Mouse (Mus musculus) left cerebral cortex, postnatal 4 days (tissue): ENCODE measurements around the gene Noto. TPM values are rescaled to one million over a fixed set of nuclear protein-coding genes. Genes with fewer than 3 reads are reported as not detected.
"Not testable (repeated sequence)": the region's sequence is repeated elsewhere in the genome, so short reads cannot be mapped to it uniquely, and the experiment has no call there.

Source experiments
- DNase-seq: peaks from one replicate; pipeline ENCODE4 v3.0.0-alpha.2; 2022
- intact Hi-C: fragments of 180-260 bp; cut with DNase I; formaldehyde crosslinking; loops from one replicate; pipeline ENCODE4 v1.15.1; 2025
- total RNA-seq, 2 experiments: library from RNA; stranded (reverse); gene quantifications; 2 replicates each; pipeline ENCODE4 v1.2.3; 2021

The Noto gene
- total RNA-seq, 2 experiments from 2014 or later: not detected

DNA sequence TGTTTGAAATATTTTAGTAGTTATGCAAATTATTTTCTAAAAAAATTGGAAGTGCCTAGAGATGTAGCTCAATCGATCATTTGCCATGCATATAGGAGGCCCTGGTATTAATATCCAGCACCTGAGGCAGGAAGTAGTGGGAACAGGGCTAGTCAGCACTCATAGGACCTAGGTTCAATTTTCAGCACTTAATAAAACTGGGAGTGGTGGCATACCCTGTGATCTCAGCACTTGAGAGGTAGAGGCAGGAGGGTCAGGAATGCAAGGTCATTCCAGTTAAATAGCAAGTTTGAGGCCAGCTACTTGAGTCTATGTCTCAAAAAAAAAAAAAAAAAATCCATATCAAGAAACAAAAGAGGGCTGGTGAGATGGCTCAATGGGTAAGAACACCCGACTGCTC, 4.5 kb upstream of the Noto start:
- intact Hi-C loops: no loop called here
- no peak for DNase-seq

DNA sequence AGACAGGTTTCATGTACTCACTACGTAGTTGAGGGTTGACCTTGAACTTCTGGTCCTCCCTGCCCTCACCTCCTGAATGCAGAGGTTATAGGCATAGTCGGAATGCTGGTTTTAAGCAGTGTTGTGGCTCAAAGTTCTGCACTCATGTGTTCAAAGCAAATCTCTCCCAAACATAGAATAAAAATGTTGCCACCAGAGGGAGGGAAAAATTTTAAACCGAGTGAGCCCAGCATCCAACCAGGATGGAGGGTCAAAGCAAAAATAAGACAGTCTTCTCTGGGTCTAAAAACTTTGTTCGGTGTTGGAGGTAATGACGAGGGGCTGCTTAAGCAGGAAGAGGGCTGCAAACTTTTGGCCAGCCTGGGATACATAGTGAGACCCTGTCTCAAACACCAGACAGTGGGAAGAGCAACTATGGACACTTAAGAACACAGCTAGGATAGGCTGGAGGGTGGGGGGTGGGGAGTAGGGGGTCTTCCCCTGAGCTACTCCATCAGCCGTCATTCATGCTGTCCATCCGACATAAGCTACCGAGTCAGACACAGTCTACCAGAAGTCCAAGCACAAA, 7.7 kb downstream of the Noto start:
- intact Hi-C loops: no loop called here
- DNase-seq: no peak

- peak; percentile 83 for DNase-seq
- intact Hi-C loops: no loop called here
Measured at GRCm38 (mm10) chr6:85431842-85432431, 8.3 kb downstream of the Noto start, which contains the start of gene Smyd5. Gene Smyd5, plus strand, starts transcription at chr6:85431989.

- intact Hi-C loops: no loop called here
- DNase-seq: no peak
Measured at GRCm38 (mm10) chr6:85433865-85434264, 10.2 kb downstream of the Noto start.

DNA sequence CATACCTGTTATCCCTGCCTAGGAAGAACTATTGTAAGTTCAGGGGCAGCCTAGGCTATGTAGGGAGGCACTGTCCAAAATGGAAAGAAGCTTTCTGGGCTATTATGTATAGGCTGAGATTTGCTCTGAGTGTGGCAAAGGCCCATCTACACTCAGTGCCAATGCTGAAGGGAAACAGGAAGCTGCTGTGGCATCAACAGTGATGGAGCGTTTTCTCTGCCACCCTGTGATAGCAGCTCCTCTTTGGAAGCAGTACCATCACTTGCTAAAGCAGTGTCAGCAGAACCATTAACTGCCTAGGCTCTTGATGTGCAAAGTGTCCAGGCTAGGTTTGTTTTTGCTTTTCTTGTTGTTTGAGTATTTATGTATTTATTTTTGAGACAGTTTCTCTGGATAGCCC, 12.5 kb downstream of the Noto start:
- intact Hi-C loops: no loop called here
- DNase-seq: no peak

DNA sequence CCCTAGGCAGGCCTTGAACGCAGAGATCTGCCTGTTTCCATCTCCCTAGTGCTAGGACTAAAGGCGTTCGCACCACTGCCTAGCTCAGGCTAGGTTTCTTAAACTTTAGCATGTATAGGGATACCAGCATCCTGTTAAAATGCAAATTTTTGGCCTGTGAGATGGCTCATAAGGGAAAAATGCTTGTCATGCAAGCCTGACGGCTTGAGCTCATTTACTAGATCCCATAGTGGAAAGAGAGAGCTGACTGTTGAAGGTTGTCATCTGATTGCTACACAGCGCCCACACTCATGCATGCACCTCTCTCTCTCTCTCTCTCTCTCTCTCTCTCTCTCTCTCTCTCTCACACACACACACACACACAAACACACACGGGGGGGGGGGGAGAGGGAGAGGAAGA, 12.9 kb downstream of the Noto start:
- no peak for DNase-seq
- intact Hi-C loops: no loop called here

- intact Hi-C loops: no loop called here
- DNase-seq: no peak
Measured at GRCm38 (mm10) chr6:85441142-85441541, 17.5 kb downstream of the Noto start.

GRCm38 (mm10) chr6:85443488-85444233, 20.0 kb downstream of the Noto start:
- intact Hi-C loops: no loop called here
- DNase-seq: no peak

- intact Hi-C loops: no loop called here
Measured at GRCm38 (mm10) chr6:85444266-85444965, 20.7 kb downstream of the Noto start.

GRCm38 (mm10) chr6:85445286-85445685, 21.6 kb downstream of the Noto start:
- no peak for DNase-seq

More at GRCm38 (mm10) chr6:85444266-85444965, 20.7 kb downstream of the Noto start:
- no peak for DNase-seq

DNA sequence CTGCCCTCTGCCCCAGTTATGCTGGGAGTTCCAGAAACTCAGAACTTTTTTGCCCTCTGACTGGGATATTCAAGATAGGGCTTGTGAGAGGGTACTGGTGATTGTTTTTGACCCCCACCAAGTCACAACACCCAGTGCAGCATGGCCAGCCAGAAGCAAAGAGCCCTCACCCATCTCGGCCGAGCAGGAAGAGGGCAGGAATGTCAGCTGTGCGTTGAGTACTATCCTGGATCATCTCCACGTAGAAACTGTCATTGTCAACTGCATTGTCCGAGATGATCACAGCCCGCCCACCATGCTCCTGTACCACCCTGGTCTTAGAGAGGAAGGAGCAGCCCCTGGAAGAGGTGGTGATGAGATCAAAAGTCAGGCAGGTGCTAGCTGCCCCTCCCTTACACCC, 23.7 kb downstream of the Noto start:
- DNase-seq: no peak
- intact Hi-C loops: no loop called here

More at GRCm38 (mm10) chr6:85445286-85445685, 21.6 kb downstream of the Noto start:
- intact Hi-C loops: no loop called here

DNA sequence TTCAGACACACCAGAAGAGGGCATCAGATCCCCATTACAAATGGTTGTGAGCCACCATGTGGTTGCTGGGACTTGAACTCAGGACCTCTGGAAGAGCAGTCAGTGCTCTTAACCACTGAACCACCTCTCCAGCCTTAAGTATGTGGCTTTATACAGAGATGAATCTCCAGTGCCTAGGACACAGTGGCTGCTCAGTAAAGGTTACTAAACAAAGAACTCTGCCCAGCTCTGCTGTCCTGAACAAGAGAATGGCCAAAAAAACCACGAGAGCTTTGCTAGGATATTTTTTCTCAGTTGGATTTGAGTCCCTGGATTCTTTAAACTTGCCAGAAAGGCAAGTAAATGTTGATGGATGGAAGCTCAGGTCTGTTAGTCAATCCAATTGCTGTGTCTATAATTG, 26.5 kb downstream of the Noto start:
- DNase-seq, intact Hi-C loops: not testable (repeated sequence)

GRCm38 (mm10) chr6:85450697-85451663, 27.3 kb downstream of the Noto start, which contains the start of gene Cct7:
Gene Cct7, plus strand, starts transcription at chr6:85451514.
- intact Hi-C loops: no loop called here
- peak; percentile 99 for DNase-seq

- intact Hi-C loops: no loop called here
- peak; percentile 99 for DNase-seq
Measured at GRCm38 (mm10) chr6:85451664-85452410, 28.2 kb downstream of the Noto start, which contains the start of gene Pradc1. Gene Pradc1, minus strand, starts transcription at chr6:85451970.

DNA sequence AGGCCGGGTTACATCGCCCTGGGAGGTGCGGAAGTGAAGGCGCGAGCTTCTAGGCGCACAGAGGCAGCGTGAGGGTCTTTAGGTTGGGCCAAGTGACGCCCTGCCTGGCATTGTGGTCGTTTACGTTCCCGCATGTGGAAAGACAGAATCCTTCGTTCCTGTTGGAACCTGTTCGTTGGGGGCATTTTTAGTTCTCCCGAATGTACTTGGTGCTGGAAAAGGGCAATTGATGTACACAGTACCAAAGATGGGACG, 28.7 kb downstream of the Noto start:
- no peak for DNase-seq
- intact Hi-C loops: no loop called here

GRCm38 (mm10) chr6:85452816-85453215, 29.1 kb downstream of the Noto start:
- no peak for DNase-seq
- intact Hi-C loops: no loop called here

DNA sequence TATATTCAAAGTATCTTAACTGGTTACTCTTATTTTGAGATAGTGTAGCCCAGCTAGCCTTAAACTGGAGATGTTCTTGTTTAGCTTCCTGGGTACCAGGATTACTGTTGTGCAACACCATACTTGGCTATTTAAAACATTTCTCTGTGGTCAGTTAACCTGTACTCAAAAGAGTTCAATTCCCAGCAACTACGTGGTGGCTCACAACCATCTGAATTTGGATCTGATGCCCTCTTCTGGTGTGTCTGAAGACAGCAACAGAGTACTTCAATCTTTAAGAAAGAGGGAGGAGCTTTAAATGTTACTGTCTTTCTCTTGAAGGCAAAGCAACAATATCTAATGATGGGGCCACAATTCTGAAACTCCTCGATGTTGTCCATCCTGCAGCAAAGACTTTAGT, 35.9 kb downstream of the Noto start:
- DNase-seq: no peak
- intact Hi-C loops: no loop called here

- intact Hi-C loops: no loop called here
- DNase-seq: no peak
Measured at GRCm38 (mm10) chr6:85465381-85465780, 41.7 kb downstream of the Noto start.

- intact Hi-C loops: no loop called here
- no peak for DNase-seq
Measured at GRCm38 (mm10) chr6:85469660-85470430, 46.2 kb downstream of the Noto start.
